In the genomic region with DNA sequence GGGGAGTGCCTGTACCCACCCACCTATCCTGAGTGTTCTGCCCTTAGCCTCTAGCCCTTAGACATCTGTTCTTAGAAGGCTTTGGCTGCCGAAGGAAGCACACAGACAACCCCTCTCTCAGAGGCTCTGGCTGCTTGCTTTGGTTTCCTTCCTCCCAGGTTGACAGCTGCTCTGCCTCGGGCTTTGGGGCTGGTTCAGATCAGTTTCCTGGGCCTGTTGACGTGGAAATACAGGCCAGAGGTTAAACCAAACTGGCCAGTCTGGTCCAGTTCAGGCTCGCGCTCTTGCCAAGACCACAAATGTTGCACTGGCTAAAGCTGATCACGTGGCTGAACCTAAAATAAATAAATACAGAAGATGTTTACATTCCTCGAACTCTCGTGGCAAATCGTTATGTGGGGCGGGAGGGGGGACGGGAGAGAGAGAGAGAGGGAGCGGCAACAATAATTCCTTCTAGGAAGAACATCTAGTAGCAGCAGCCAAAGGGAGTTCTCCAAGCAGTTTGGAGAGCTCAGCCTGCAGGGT, we compare ENCODE assay signal across 10 mouse cellular contexts. TPM values are rescaled to one million over a fixed set of nuclear protein-coding genes. Genes with fewer than 3 reads are reported as not detected.
DNase-seq lines count a peak whose midpoint lies in the region; TF ChIP-seq lines count a peak whose summit lies in the region.
"Had no signal": no experiment of that assay in that cellular context is flagged by ENCODE, and none has a peak within 500 bp of the region (broad histone marks: within the 10 kb centered on the region; RNA-seq: fewer than 3 reads in every experiment).

No protein-coding gene starts in this region.

- intact Hi-C loops in gastrocnemius, adult 2 months (cut with DNase I), result no loop called here
- intact Hi-C loops in gastrocnemius, postnatal 36 days (cut with DNase I), result no loop called here

- H3K4me3 ChIP-seq in gastrocnemius, adult 2 months, result peak overlapping the region; percentile 23; the same call in 1 of the 2 replicates
- no peak overlapping the region for H3K4me3 ChIP-seq in myocyte
- H3K4me3 ChIP-seq: erythroblast, embryonic 14.5 days had no signal

- DNase-seq in gastrocnemius, adult 2 months, result peak; percentile 28
- no peak for DNase-seq in gastrocnemius, postnatal 36 days
- peak; percentile 50 for DNase-seq in fat pad, adult 2 months (ENCODE audit: extremely low read depth, low read depth, low spot score)
- peak; percentile 82 for DNase-seq in kidney, postnatal 10 days
- no peak for DNase-seq in thymus, postnatal 14 days
- no peak for DNase-seq in right cerebral cortex, postnatal 14 days
- no peak for DNase-seq in T-cell, adult 2 months (ENCODE audit: low spot score)

- TF ChIP-seq POLR2A in myocyte (IDR thresholded peaks at IDR 0.05; ENCODE audit: insufficient read length, low read depth), result no peak

- H3K4me2 ChIP-seq in myocyte (ENCODE audit: low read depth), result peak overlapping the region; percentile 25

- H3K36me3 ChIP-seq in myocyte (ENCODE audit: control insufficient read depth, insufficient read depth), result no peaks in the 10 kb centered on the region

- H3ac ChIP-seq in myocyte (ENCODE audit: control insufficient read depth, insufficient read length), result no peak overlapping the region

- no peak overlapping the region; the same call in 1 of the 2 replicates for H3K27ac ChIP-seq in gastrocnemius, adult 2 months

- TF ChIP-seq CTCF in gastrocnemius, adult 2 months (IDR thresholded peaks at IDR 0.05), result no peak

- no peaks in the 10 kb centered on the region for H3K79me2 ChIP-seq in myocyte (ENCODE audit: control insufficient read depth, insufficient read depth)

- H3K27me3 ChIP-seq in myocyte (ENCODE audit: control insufficient read depth, insufficient read depth, insufficient read length), result no peaks in the 10 kb centered on the region
- H3K27me3 ChIP-seq: CH12.LX had no signal

TF ChIP-seq in myocyte, 11 proteins besides CTCF, POLR2A, EP300 and RAD21:
- TF ChIP-seq CEBPB (IDR thresholded peaks at IDR 0.05; ENCODE audit: insufficient read depth, poor library complexity, severe bottlenecking) (no peak), POLR2AphosphoS2 (IDR thresholded peaks at IDR 0.05; ENCODE audit: insufficient read length, low read depth) (no peak), TCF3 (IDR thresholded peaks at IDR 0.05; ENCODE audit: insufficient read length, low read depth) (no peak), MYOD1 (IDR thresholded peaks at IDR 0.05; ENCODE audit: control insufficient read depth in 1 of 3, insufficient read length in 2 of 3, low read depth in 2 of 3) (peak; percentile 57 to 79 (median 69)), MAX (IDR thresholded peaks at IDR 0.05; ENCODE audit: low read depth) (no peak), MYOG (IDR thresholded peaks at IDR 0.05; ENCODE audit: control insufficient read depth in 1 of 3, insufficient read depth in 1 of 3, insufficient read length in 2 of 3, low read depth in 2 of 3) (peak; percentile 36 to 88 (median 84)), TCF12 (IDR thresholded peaks at IDR 0.05; ENCODE audit: insufficient read depth, poor library complexity, severe bottlenecking) (no peak), SRF (IDR thresholded peaks at IDR 0.05; ENCODE audit: control insufficient read depth, insufficient read length, low read depth) (no peak), USF1 (IDR thresholded peaks at IDR 0.05; ENCODE audit: low read depth) (peak; percentile 88), REST (IDR thresholded peaks at IDR 0.05; ENCODE audit: insufficient read depth, insufficient read length) (no peak)

RNA-seq across cellular contexts. Expression of a gene that starts 49.5 kb away (rescaled TPM):
- total RNA-seq in gastrocnemius, adult 2 months (2021), result 10 to 100 TPM; 65.4 to 73.5 TPM
- 10 to 100 TPM; 50.2 to 54.2 TPM for total RNA-seq in gastrocnemius, postnatal 36 days (2021)
- polyA plus RNA-seq in myocyte (2012; fragmentation: generic; extraction: Trizol), result 36.9 TPM

Comparison
In these comparisons a context has a peak if more than half of its experiments do, and no peak if none do; other contexts are left out.
1. DNase-seq: peak in gastrocnemius, adult 2 months (single experiment), fat pad, adult 2 months (single experiment) and kidney, postnatal 10 days (single experiment); none in gastrocnemius, postnatal 36 days (0 of 2), thymus, postnatal 14 days (single experiment), right cerebral cortex, postnatal 14 days (single experiment) and T-cell, adult 2 months (single experiment).